Mouse (Mus musculus): ENCODE measurements around the gene Prkch.

Prkch gene

GRCm38 (mm10) chr12:73715331-73715730 is 130.7 kb downstream of the Prkch start:
- DNase-seq (ENCODE audit: low spot score): no peak

- DNase-seq (ENCODE audit: low spot score): no peak
Observed at GRCm38 (mm10) chr12:73715954-73716731, 131.5 kb downstream of the Prkch start.

GRCm38 (mm10) chr12:73718036-73718435 is 133.4 kb downstream of the Prkch start:
- no peak for DNase-seq (ENCODE audit: low spot score)

- no peak for DNase-seq (ENCODE audit: low spot score)
Observed at GRCm38 (mm10) chr12:73719816-73720215, 135.2 kb downstream of the Prkch start.

- no peak for DNase-seq (ENCODE audit: low spot score)
Observed at GRCm38 (mm10) chr12:73720466-73720865, 135.9 kb downstream of the Prkch start.

GRCm38 (mm10) chr12:73722060-73722459 is 137.5 kb downstream of the Prkch start:
- DNase-seq (ENCODE audit: low spot score): no peak

- DNase-seq (ENCODE audit: low spot score): no peak
Observed at GRCm38 (mm10) chr12:73723067-73723466, 138.5 kb downstream of the Prkch start.

- DNase-seq (ENCODE audit: low spot score): no peak
Observed at GRCm38 (mm10) chr12:73723887-73724286, 139.3 kb downstream of the Prkch start.

GRCm38 (mm10) chr12:73725825-73726604 is 141.4 kb downstream of the Prkch start:
- no peak for DNase-seq (ENCODE audit: low spot score)

GRCm38 (mm10) chr12:73727046-73727445 is 142.4 kb downstream of the Prkch start:
- no peak for DNase-seq (ENCODE audit: low spot score)

- no peak for DNase-seq (ENCODE audit: low spot score)
Observed at GRCm38 (mm10) chr12:73730603-73731002, 146.0 kb downstream of the Prkch start.

- DNase-seq (ENCODE audit: low spot score): no peak
Observed at GRCm38 (mm10) chr12:73731093-73731492, 146.5 kb downstream of the Prkch start.

GRCm38 (mm10) chr12:73731848-73732540 is 147.4 kb downstream of the Prkch start:
- no peak for DNase-seq (ENCODE audit: low spot score)

GRCm38 (mm10) chr12:73732862-73733261 is 148.3 kb downstream of the Prkch start:
- DNase-seq (ENCODE audit: low spot score): no peak

- DNase-seq (ENCODE audit: low spot score): no peak
Observed at GRCm38 (mm10) chr12:73736931-73737330, 152.3 kb downstream of the Prkch start.

GRCm38 (mm10) chr12:73739611-73740219 is 155.1 kb downstream of the Prkch start:
- no peak for DNase-seq (ENCODE audit: low spot score)

GRCm38 (mm10) chr12:73742577-73742976 is 158.0 kb downstream of the Prkch start:
- no peak for DNase-seq (ENCODE audit: low spot score)

GRCm38 (mm10) chr12:73743087-73743486 is 158.5 kb downstream of the Prkch start:
- no peak for DNase-seq (ENCODE audit: low spot score)

GRCm38 (mm10) chr12:73746072-73746471 is 161.5 kb downstream of the Prkch start:
- no peak for DNase-seq (ENCODE audit: low spot score)

GRCm38 (mm10) chr12:73748373-73748772 is 163.8 kb downstream of the Prkch start:
- DNase-seq (ENCODE audit: low spot score): no peak

- no peak for DNase-seq (ENCODE audit: low spot score)
Observed at GRCm38 (mm10) chr12:73754476-73755150, 170.0 kb downstream of the Prkch start.

- no peak for DNase-seq (ENCODE audit: low spot score)
Observed at GRCm38 (mm10) chr12:73755646-73756045, 171.1 kb downstream of the Prkch start.

All from c-Kit-positive CD71-positive TER-119-positive erythroid progenitor cells, embryonic 14.5 days (primary cell).